Mouse (Mus musculus): ENCODE measurements at regions not wholly inside any gene's neighbourhood (a gene's known extent, or its start where the extent isn't known, plus 50 kb on each side); places are given as distances from the start of the nearest gene placed in this dataset.

DNA sequence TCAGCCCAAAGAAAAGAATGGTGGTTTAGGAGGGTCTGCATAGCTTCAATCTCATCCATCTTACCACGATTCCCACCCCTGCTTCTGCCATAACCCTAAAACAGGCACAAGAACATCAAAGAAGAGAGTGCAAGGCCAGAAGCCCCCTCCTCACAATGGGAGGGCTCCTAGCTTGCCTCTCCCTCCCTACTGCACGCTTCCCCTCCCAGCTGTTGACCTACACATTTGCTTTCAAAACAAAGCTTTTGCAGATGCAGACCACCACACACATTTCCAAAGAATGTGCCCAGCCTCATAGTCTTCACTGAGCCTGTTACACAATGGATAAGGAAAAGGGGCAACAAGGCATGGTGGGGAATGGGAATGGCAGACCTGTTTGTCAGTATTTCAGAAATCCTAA is 67.9 kb upstream of the Ndn start:
- TF ChIP-seq CTCF (conservative IDR thresholded peaks at IDR 0.05) = no peak
- no peak for DNase-seq (ENCODE audit: low spot score in 2 of 2)
- no peak overlapping the region for H3K27ac ChIP-seq
- H3K4me3 ChIP-seq = no peak overlapping the region

DNA sequence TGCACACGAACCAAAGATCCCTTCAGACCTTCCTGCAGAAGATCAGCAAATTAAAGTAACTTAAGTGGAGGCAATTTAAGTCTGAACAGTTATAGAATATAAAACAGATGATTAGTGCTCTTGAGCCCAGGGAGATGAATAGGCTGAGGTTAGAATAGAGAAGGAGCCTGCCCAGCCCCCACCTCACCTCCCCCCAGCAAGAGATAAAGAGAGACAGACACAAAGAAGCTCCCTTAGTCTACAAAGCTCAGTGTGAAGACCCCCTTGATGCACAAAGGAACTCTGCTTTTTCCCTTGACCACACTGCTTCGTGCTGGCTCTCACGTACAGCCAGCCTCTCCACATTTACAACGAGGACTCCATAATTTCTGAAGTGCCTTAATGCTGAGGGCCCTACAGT is 67.3 kb upstream of the Ndn start:
- Histone ChIP-seq H3K27ac (no peak overlapping the region), H3K4me3 (no peak overlapping the region)
- no peak for TF ChIP-seq CTCF (conservative IDR thresholded peaks at IDR 0.05)
- no peak for DNase-seq (ENCODE audit: low spot score in 2 of 2)
